Mouse (Mus musculus): ENCODE results near the gene Ephb3. TPM values are rescaled to one million over a fixed set of nuclear protein-coding genes. Genes with fewer than 3 reads are reported as not detected.

Ephb3 gene
- total RNA-seq, 2 experiments from 2014 or later: 17.3 to 19.5 TPM

DNA sequence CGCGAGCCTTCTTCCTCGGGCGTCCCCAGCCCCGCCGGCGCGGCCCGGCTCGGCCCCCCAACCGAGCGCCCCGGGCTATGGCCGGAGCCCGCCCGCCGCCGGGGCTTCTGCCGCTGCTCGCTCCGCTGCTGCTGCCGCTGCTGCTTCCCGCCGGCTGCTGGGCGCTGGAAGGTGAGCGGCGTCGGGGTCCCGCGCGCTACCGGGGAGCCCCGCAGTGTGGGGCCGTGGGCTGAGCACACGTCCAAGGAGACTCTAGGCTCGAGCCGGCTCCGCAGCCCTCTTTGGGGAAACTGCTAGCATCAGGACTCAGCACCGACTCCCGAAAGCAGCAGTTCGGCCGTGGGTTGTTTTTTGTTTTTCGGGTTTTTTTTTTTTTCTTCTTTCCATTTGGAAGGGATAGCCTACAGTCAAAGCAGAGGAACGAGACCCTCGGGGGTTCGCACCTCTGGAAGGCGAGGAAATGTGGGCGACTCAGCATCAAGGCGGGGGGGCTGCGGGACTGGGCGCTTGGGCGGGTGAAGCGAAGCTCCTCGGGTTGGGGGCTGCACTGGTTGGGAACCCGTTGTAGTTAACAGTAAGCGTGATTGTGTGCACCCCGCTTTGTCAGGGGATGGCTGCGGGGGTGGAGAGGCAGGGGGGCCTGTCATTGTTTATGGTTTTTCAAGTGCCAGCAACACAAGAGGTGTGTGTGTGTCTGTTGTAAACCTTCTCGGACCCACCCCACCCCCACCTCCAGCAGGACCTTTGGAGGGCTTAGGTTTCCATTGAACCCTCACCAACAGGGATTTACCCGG is 735 bp downstream of the Ephb3 start:
- DNase-seq (ENCODE audit: low spot score in 2 of 2): no peak

DNA sequence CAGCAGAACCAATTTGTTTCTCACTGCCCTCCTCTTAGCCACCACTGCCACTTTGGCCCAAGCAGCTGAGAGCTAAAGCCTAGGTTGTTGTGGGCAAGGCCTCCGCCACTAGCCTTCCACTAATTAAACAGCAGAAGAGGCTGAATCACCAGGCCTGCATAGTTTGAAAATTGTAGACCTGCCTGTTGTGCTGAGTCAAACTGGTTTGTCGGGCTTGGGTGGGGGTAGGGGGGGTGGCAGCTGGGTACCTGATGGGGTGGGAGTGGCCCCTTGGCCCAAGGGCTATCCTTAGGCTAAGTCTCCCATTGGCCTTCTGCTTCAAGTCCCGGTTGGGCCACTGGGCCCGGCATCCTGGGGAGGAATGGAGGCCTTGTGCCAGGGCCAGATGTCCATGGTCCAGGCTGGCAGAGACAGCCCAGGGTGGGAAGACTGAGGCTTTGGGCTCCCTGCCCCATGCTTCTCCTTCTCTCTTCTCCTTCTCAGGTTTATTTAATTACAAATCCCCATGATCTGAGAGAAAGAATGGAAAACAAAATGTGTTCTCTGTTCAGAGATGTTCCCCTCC is 3.5 kb downstream of the Ephb3 start:
- no peak for DNase-seq (ENCODE audit: low spot score in 2 of 2)

DNA sequence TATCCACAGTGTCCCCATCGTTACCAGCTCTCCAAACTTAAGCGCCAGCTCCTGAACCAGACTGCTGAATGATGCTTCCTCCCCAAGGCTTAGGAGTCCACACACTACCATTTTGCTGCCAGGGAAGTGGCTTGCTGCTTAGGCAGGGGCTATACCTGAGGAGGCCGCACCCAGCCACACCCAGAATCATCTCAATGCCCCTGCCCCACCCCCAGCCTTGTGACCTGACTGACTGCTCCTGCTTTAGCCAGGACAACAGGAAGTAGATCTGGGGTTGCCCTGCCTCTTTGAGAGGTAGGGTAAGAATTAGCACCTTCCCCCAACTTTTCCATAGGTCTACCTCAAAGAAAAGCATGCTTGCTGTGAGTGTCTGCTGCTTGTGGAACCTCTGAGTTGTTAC is 4.7 kb downstream of the Ephb3 start:
- DNase-seq (ENCODE audit: low spot score in 2 of 2): no peak

DNA sequence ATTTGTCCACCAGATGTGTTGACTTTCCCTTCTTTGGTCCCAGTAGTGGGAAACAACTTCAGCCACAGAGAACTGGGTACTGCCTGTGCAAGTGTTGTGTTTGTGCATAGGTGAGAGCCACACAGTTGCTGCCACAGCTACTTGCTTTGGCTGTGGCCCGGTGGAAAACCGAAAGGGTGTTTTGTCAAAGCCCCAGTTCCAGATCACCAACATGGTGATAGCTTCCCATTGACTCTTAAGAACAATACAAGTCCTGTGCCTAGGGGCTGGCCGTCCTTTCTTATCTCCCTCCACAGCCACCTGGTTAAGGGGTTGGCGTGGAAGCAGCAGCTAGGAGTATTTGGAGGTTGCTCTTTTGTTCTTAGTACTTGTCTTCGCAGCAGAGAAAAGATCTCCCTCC is 5.6 kb downstream of the Ephb3 start:
- DNase-seq (ENCODE audit: low spot score in 2 of 2): no peak

GRCm38 (mm10) chr16:21210667-21211338 is 6.2 kb downstream of the Ephb3 start:
- peak; percentile 85 to 92 for DNase-seq (ENCODE audit: low spot score in 2 of 2)

DNA sequence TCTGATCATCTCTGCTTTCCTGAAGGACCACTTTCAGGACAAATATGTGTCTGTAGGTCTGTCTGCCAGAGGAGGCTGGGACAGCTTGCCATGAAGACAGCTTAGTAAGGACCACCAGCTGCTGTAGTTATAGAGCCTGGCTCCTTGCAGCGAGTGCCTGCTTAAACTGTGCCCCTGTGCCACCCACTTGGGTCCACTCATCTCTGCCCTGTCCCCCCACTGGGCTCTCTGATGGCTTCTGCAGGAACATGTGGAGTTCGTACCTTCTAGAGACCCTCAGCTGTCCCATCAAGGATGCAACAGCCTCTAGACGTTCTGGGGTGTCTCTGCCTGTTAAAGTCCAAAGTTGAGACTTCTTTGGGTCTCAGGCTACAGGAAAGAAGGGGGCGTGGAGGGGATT is 6.9 kb downstream of the Ephb3 start:
- DNase-seq (ENCODE audit: low spot score in 2 of 2): no peak

DNA sequence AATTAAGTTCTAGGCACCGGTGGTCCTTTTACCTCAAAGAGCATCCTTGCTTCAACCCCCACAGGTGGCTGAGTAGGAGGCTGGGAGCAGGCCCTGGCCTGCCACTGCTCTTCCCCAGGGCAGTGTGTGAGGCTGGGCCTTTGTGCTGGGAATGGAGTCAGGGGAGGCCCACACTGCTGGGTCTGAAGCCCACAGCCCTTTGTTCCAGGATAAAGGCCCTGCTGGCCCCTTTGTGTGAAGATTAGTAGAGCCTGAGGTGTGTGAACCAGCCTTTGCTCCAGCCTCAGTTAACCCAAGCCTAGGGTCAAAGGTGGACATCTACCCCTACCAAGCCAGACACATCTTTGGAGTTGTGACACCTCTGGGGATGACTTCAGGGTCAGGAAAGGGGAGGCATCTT is 7.8 kb downstream of the Ephb3 start:
- DNase-seq (ENCODE audit: low spot score in 2 of 2): no peak

- DNase-seq (ENCODE audit: low spot score in 2 of 2): no peak
Measured at GRCm38 (mm10) chr16:21213939-21214338, 9.4 kb downstream of the Ephb3 start.

DNA sequence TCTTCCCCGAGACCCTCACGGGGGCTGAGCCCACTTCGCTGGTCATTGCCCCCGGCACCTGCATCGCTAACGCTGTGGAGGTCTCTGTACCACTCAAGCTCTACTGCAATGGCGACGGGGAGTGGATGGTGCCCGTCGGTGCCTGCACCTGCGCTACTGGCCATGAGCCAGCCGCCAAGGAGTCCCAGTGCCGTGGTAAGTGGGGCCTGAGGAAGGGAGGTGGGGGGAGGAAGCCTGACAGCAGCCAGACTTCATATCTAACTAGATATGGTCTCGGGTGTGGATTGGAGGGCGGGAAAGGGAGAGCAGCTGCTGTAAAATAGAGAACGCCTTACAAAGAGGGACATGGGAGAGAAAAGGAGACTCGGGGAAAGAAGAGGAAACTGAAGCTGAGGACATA is 10.2 kb downstream of the Ephb3 start:
- DNase-seq (ENCODE audit: low spot score in 2 of 2): no peak

- DNase-seq (ENCODE audit: low spot score in 2 of 2): peak in 1 of 2 experiments; percentile 11
Measured at GRCm38 (mm10) chr16:21216047-21216446, 11.5 kb downstream of the Ephb3 start.

DNA sequence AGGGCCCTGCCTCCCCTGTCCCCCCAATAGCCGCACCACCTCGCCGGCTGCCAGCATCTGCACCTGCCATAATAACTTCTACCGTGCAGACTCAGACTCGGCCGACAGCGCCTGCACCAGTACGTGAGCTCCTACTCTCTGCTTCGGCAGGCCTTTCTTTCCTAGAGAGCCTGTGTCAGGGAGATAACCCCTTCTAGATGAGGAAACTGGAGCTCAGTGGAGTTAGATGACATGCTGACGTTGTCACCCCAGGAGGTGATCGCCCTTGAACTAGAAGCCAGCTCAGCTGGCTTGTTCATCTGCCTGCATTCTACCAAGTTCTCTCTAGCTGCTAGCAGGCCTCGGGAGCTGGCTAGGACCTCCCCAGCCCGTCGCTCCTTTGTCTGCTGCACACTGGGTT is 12.7 kb downstream of the Ephb3 start:
- DNase-seq (ENCODE audit: low spot score in 2 of 2): no peak

DNA sequence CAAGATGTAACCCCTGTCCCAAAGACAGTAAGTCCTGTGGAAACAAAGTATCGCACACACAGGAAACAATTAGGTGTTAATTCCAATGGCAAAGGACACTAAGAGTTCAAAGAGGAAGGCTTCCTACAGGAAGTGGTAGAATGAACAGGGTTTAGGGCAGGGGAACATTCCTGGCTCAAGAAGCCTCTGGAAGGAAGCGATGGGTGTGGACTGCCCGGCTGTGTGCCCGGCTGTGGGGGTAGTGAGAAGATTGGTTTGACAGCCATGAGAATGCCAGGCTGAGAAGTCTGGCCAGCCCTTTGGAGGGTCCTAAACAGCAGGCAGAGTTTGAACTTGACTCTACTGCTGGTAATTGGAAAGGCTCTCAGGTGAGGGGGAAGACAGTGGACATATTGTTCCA is 15.1 kb downstream of the Ephb3 start:
- no peak for DNase-seq (ENCODE audit: low spot score in 2 of 2)

- DNase-seq (ENCODE audit: low spot score in 2 of 2): no peak
Measured at GRCm38 (mm10) chr16:21223038-21223437, 18.5 kb downstream of the Ephb3 start.

- no peak for DNase-seq (ENCODE audit: low spot score in 2 of 2)
Measured at GRCm38 (mm10) chr16:21224648-21225240, 20.2 kb downstream of the Ephb3 start.

DNA sequence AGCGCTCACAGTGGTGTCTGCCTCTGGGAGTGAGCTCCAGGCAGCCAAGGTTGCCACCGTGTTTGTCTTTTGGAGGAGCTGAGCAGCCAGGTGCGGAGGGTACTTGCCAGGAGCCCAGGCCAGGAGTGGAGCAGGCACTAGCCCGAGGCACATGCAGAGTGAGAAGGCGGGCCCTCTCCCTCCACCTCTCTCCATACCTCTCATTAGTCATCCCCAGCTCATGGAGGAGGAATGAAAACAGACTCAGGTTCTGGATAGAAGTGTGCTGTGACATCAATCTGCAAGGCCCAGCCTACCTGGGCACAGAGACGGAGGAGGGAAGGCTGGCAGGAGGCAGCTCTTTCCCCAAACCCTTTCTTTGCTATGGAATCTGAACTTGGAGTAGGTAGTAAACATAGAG is 22.1 kb downstream of the Ephb3 start:
- no peak for DNase-seq (ENCODE audit: low spot score in 2 of 2)

DNA sequence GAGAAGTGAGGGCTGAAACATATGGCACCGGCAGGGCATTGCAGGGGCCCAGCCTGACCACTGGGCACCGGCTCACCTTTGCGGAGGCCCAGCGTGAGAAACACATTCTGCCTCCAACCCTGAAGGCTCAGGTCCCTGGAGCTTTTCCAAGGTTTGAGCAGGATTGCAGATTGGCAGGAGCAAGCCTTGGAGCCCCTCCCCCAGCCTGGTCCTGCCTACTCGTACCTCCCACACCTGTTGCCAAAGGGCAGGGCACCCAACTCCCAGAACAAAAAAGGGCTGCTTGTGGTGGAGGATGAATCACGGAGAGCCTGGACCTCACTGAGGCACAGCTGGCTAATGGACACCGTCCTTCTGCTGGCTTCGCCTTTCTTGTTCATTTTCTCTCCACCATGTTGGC is 30.6 kb downstream of the Ephb3 start:
- no peak for DNase-seq (ENCODE audit: low spot score in 2 of 2)

- no peak for DNase-seq (ENCODE audit: low spot score in 2 of 2)
Measured at GRCm38 (mm10) chr16:21238722-21239121, 34.2 kb downstream of the Ephb3 start.

GRCm38 (mm10) chr16:21240547-21240946 is 36.0 kb downstream of the Ephb3 start:
- no peak for DNase-seq (ENCODE audit: low spot score in 2 of 2)

DNA sequence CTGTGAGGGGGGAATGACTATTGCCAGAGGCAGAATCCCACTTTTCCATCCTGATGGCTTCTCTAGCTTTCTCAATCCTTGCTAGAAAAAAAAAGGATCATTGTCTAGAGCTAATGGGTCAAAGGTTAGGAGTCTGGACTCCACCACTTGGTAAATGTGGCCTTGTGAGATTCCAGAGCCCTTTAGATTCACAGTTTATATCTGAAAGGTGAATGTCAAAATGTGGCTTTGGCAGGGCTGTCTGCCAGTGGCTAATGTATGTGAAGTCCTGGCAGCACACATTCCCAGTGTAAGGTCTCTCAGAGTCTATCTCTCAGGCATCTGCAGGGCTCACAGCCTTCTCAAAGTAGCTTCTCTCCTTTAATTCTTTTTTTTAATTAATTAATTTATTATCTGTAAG is 36.5 kb downstream of the Ephb3 start:
- no peak for DNase-seq (ENCODE audit: low spot score in 2 of 2)

DNA sequence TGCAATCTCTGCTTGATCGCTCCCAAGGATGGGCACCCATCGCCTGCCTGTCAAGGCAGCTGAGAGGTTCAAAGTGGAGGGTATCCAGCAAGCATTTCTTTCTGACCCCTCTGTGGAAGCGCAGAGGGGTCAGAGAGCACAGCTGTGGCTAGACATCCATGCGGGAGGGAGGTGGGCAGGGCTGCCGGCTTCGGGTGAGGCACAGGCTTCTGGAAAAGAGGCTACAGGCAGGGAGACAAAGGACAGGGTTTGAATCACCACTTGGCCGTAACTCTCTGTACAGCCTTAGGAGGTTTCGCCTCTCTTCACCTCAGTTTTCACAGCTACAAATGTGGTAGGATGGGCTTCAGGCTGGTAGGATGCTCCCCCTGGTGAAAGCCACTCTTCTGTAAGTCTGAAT is 38.4 kb downstream of the Ephb3 start:
- no peak for DNase-seq (ENCODE audit: low spot score in 2 of 2)

- DNase-seq (ENCODE audit: low spot score in 2 of 2): no peak
Measured at GRCm38 (mm10) chr16:21244803-21245202, 40.2 kb downstream of the Ephb3 start.

DNA sequence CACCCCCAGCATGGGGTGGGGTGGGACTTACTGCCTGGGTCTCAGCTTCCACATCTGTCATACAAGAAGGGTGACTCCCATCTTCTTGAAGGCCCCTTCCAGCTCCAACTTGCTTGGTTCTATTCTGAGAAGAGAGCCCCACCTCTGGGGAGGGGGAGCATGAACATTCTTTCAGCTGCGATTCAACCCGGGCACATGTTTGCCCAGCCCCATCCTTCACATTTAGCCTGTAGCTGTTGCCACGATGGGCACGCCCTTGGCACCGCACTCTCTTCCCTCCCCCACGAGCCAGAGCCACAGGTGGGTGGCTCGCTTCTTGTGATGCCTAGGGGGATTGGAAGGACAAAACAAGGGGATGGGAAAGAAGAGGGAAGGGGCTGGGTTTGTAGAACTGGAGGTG is 40.8 kb downstream of the Ephb3 start:
- DNase-seq (ENCODE audit: low spot score in 2 of 2): no peak

All from layer of hippocampus, adult 18-20 months (tissue).